Mouse (Mus musculus) kidney, adult 2 months (tissue): ENCODE measurements around the gene Plxna2.

Experiments used
- CTCF ChIP-seq: fragments of 200-500 bp; conservative IDR thresholded peaks from 2 replicates; pipeline ENCODE4 v1.5.1; 2011; ENCODE audit warnings: low read depth, mild to moderate bottlenecking, control low read depth, low read length, moderate library complexity, mixed read lengths; ENCODE audit not compliant: insufficient read depth, insufficient read length
- POLR2A ChIP-seq: fragments of 200-500 bp; IDR thresholded peaks from one replicate; pipeline ENCODE4 v1.6.1; 2011; ENCODE audit warnings: low read depth, low read length, control low read depth

- TF ChIP-seq CTCF: no peak
- no peak for TF ChIP-seq POLR2A
Observed at GRCm38 (mm10) chr1:194699321-194699720, 81.3 kb downstream of the Plxna2 start.
